Mouse (Mus musculus): ENCODE data around the gene Dnaaf1. TPM values are rescaled to one million over a fixed set of nuclear protein-coding genes. Genes with fewer than 3 reads are reported as not detected.

The Dnaaf1 gene
- polyA plus RNA-seq, 1 experiment from 2014 or later = 0.13 TPM

- Histone ChIP-seq H3K27me3 (ENCODE audit: control insufficient read depth, insufficient read depth, low read length) (no peaks in the 10 kb centered on the region), H3K9ac (replicated peaks; ENCODE audit: low read length) (no peak overlapping the region), H3K27ac (replicated peaks; ENCODE audit: low read depth, low read length) (no peak overlapping the region), H3K4me3 (replicated peaks; ENCODE audit: low read depth, low read length) (no peak overlapping the region), H3K36me3 (ENCODE audit: control insufficient read depth, insufficient read depth, low read length) (peaks cover 15% of the 10 kb centered on the region), H3K4me2 (ENCODE audit: low read length) (no peak overlapping the region), H3K9me3 (ENCODE audit: control insufficient read depth, low read length) (no peaks in the 10 kb centered on the region), H3K4me1 (ENCODE audit: control insufficient read depth, insufficient read depth, low read length) (peaks cover 9% of the 10 kb centered on the region)
- 86% methylated on average over 2 of the region's 2 CpGs for WGBS
- peak; percentile 9 for DNase-seq
- no peak for ATAC-seq (ENCODE audit: low FRiP score, low TSS enrichment)
Observed at GRCm38 (mm10) chr8:119606224-119606623, 31.2 kb downstream of the Dnaaf1 start.

- WGBS = 85% methylated on average over 26 of the region's 26 CpGs
- no peaks in the 10 kb centered on the region for H3K4me1 ChIP-seq (ENCODE audit: control insufficient read depth, insufficient read depth, low read length)
Observed at GRCm38 (mm10) chr8:119612471-119612870, 37.4 kb downstream of the Dnaaf1 start, which contains the start of gene Adad2. Adad2 (plus strand) TSS chr8:119612747.

GRCm38 (mm10) chr8:119615096-119615495 is 40.1 kb downstream of the Dnaaf1 start:
- H3K9me3 ChIP-seq (ENCODE audit: control insufficient read depth, low read length) = no peaks in the 10 kb centered on the region
- no peaks in the 10 kb centered on the region for H3K4me1 ChIP-seq (ENCODE audit: control insufficient read depth, insufficient read depth, low read length)
- H3K27ac ChIP-seq (replicated peaks; ENCODE audit: low read depth, low read length) = no peak overlapping the region
- DNase-seq = no peak
- no peaks in the 10 kb centered on the region for H3K27me3 ChIP-seq (ENCODE audit: control insufficient read depth, insufficient read depth, low read length)
- no peak overlapping the region for H3K4me2 ChIP-seq (ENCODE audit: low read length)
- 73% methylated on average over 14 of the region's 14 CpGs for WGBS
- ATAC-seq (ENCODE audit: low FRiP score, low TSS enrichment) = no peak
- no peak overlapping the region for H3K9ac ChIP-seq (replicated peaks; ENCODE audit: low read length)
- H3K4me3 ChIP-seq (replicated peaks; ENCODE audit: low read depth, low read length) = no peak overlapping the region
- H3K36me3 ChIP-seq (ENCODE audit: control insufficient read depth, insufficient read depth, low read length) = no peaks in the 10 kb centered on the region

More at GRCm38 (mm10) chr8:119612471-119612870, 37.4 kb downstream of the Dnaaf1 start, which contains the start of gene Adad2:
- Histone ChIP-seq H3K4me2 (ENCODE audit: low read length) (no peak within 1 kb of the TSS), H3K4me3 (replicated peaks; ENCODE audit: low read depth, low read length) (no peak within 1 kb of the TSS), H3K9me3 (ENCODE audit: control insufficient read depth, low read length) (no peaks in the 10 kb centered on the region), H3K27ac (replicated peaks; ENCODE audit: low read depth, low read length) (no peak within 1 kb of the TSS), H3K9ac (replicated peaks; ENCODE audit: low read length) (no peak within 1 kb of the TSS), H3K36me3 (ENCODE audit: control insufficient read depth, insufficient read depth, low read length) (no peaks in the 10 kb centered on the region), H3K27me3 (ENCODE audit: control insufficient read depth, insufficient read depth, low read length) (no peaks in the 10 kb centered on the region)
- no peak for DNase-seq
- no peak for ATAC-seq (ENCODE audit: low FRiP score, low TSS enrichment)

GRCm38 (mm10) chr8:119616358-119616757 is 41.3 kb downstream of the Dnaaf1 start:
- H3K27me3 ChIP-seq (ENCODE audit: control insufficient read depth, insufficient read depth, low read length) = no peaks in the 10 kb centered on the region
- no peaks in the 10 kb centered on the region for H3K4me1 ChIP-seq (ENCODE audit: control insufficient read depth, insufficient read depth, low read length)
- ATAC-seq (ENCODE audit: low FRiP score, low TSS enrichment) (no peak), DNase-seq (no peak)
- no peak overlapping the region for H3K27ac ChIP-seq (replicated peaks; ENCODE audit: low read depth, low read length)
- no peak overlapping the region for H3K4me2 ChIP-seq (ENCODE audit: low read length)
- no peak overlapping the region for H3K9ac ChIP-seq (replicated peaks; ENCODE audit: low read length)
- no peaks in the 10 kb centered on the region for H3K36me3 ChIP-seq (ENCODE audit: control insufficient read depth, insufficient read depth, low read length)
- no peaks in the 10 kb centered on the region for H3K9me3 ChIP-seq (ENCODE audit: control insufficient read depth, low read length)
- 71% methylated on average over 7 of the region's 7 CpGs for WGBS
- no peak overlapping the region for H3K4me3 ChIP-seq (replicated peaks; ENCODE audit: low read depth, low read length)

- no peaks in the 10 kb centered on the region for H3K9me3 ChIP-seq (ENCODE audit: control insufficient read depth, low read length)
- H3K4me1 ChIP-seq (ENCODE audit: control insufficient read depth, insufficient read depth, low read length) = no peaks in the 10 kb centered on the region
- WGBS = 98% methylated on average over 4 of the region's 4 CpGs
- ATAC-seq (ENCODE audit: low FRiP score, low TSS enrichment) (no peak), DNase-seq (no peak)
- no peak overlapping the region for H3K4me3 ChIP-seq (replicated peaks; ENCODE audit: low read depth, low read length)
- H3K36me3 ChIP-seq (ENCODE audit: control insufficient read depth, insufficient read depth, low read length) = no peaks in the 10 kb centered on the region
- no peak overlapping the region for H3K27ac ChIP-seq (replicated peaks; ENCODE audit: low read depth, low read length)
- H3K27me3 ChIP-seq (ENCODE audit: control insufficient read depth, insufficient read depth, low read length) = no peaks in the 10 kb centered on the region
- H3K4me2 ChIP-seq (ENCODE audit: low read length) = no peak overlapping the region
- no peak overlapping the region for H3K9ac ChIP-seq (replicated peaks; ENCODE audit: low read length)
Observed at GRCm38 (mm10) chr8:119616811-119617210, 41.8 kb downstream of the Dnaaf1 start.

- DNase-seq (no peak), ATAC-seq (ENCODE audit: low FRiP score, low TSS enrichment) (no peak)
- no peak overlapping the region for H3K4me3 ChIP-seq (replicated peaks; ENCODE audit: low read depth, low read length)
- no peaks in the 10 kb centered on the region for H3K36me3 ChIP-seq (ENCODE audit: control insufficient read depth, insufficient read depth, low read length)
- no peak overlapping the region for H3K27ac ChIP-seq (replicated peaks; ENCODE audit: low read depth, low read length)
- no peak overlapping the region for H3K9ac ChIP-seq (replicated peaks; ENCODE audit: low read length)
- 88% methylated on average over 5 of the region's 5 CpGs for WGBS
- H3K4me1 ChIP-seq (ENCODE audit: control insufficient read depth, insufficient read depth, low read length) = no peaks in the 10 kb centered on the region
- no peak overlapping the region for H3K4me2 ChIP-seq (ENCODE audit: low read length)
- H3K27me3 ChIP-seq (ENCODE audit: control insufficient read depth, insufficient read depth, low read length) = no peaks in the 10 kb centered on the region
- H3K9me3 ChIP-seq (ENCODE audit: control insufficient read depth, low read length) = no peaks in the 10 kb centered on the region
Observed at GRCm38 (mm10) chr8:119617586-119617985, 42.6 kb downstream of the Dnaaf1 start.

- DNase-seq = no peak
- WGBS = 76% methylated on average over 5 of the region's 5 CpGs
- no peaks in the 10 kb centered on the region for H3K27me3 ChIP-seq (ENCODE audit: control insufficient read depth, insufficient read depth, low read length)
- no peak overlapping the region for H3K4me2 ChIP-seq (ENCODE audit: low read length)
- no peaks in the 10 kb centered on the region for H3K9me3 ChIP-seq (ENCODE audit: control insufficient read depth, low read length)
- no peak for ATAC-seq (ENCODE audit: low FRiP score, low TSS enrichment)
- no peaks in the 10 kb centered on the region for H3K36me3 ChIP-seq (ENCODE audit: control insufficient read depth, insufficient read depth, low read length)
- H3K4me1 ChIP-seq (ENCODE audit: control insufficient read depth, insufficient read depth, low read length) = no peaks in the 10 kb centered on the region
- H3K9ac ChIP-seq (replicated peaks; ENCODE audit: low read length) = no peak overlapping the region
- no peak overlapping the region for H3K4me3 ChIP-seq (replicated peaks; ENCODE audit: low read depth, low read length)
- no peak overlapping the region for H3K27ac ChIP-seq (replicated peaks; ENCODE audit: low read depth, low read length)
Observed at GRCm38 (mm10) chr8:119618887-119619286, 43.9 kb downstream of the Dnaaf1 start.

GRCm38 (mm10) chr8:119620116-119620840 is 45.2 kb downstream of the Dnaaf1 start:
- H3K9ac ChIP-seq (replicated peaks; ENCODE audit: low read length) = no peak overlapping the region
- 75% methylated on average over 6 of the region's 6 CpGs for WGBS
- no peak for ATAC-seq (ENCODE audit: low FRiP score, low TSS enrichment)
- no peaks in the 10 kb centered on the region for H3K27me3 ChIP-seq (ENCODE audit: control insufficient read depth, insufficient read depth, low read length)
- H3K4me1 ChIP-seq (ENCODE audit: control insufficient read depth, insufficient read depth, low read length) = no peaks in the 10 kb centered on the region
- no peak for DNase-seq
- no peaks in the 10 kb centered on the region for H3K9me3 ChIP-seq (ENCODE audit: control insufficient read depth, low read length)
- no peak overlapping the region for H3K27ac ChIP-seq (replicated peaks; ENCODE audit: low read depth, low read length)
- no peak overlapping the region for H3K4me3 ChIP-seq (replicated peaks; ENCODE audit: low read depth, low read length)
- no peak overlapping the region for H3K4me2 ChIP-seq (ENCODE audit: low read length)
- H3K36me3 ChIP-seq (ENCODE audit: control insufficient read depth, insufficient read depth, low read length) = no peaks in the 10 kb centered on the region

- Histone ChIP-seq H3K4me1 (ENCODE audit: control insufficient read depth, insufficient read depth, low read length) (no peaks in the 10 kb centered on the region), H3K27me3 (ENCODE audit: control insufficient read depth, insufficient read depth, low read length) (no peaks in the 10 kb centered on the region), H3K4me2 (ENCODE audit: low read length) (no peak overlapping the region), H3K27ac (replicated peaks; ENCODE audit: low read depth, low read length) (no peak overlapping the region), H3K4me3 (replicated peaks; ENCODE audit: low read depth, low read length) (no peak overlapping the region), H3K9me3 (ENCODE audit: control insufficient read depth, low read length) (no peaks in the 10 kb centered on the region), H3K9ac (replicated peaks; ENCODE audit: low read length) (no peak overlapping the region), H3K36me3 (ENCODE audit: control insufficient read depth, insufficient read depth, low read length) (no peaks in the 10 kb centered on the region)
- ATAC-seq (ENCODE audit: low FRiP score, low TSS enrichment) (no peak), DNase-seq (no peak)
- 90% methylated on average over 14 of the region's 14 CpGs for whole genome bisulfite sequencing
Observed at GRCm38 (mm10) chr8:119620848-119621465, 45.9 kb downstream of the Dnaaf1 start.
